Comparison of ENCODE assay signal across 8 mouse cellular contexts in the genomic region with DNA sequence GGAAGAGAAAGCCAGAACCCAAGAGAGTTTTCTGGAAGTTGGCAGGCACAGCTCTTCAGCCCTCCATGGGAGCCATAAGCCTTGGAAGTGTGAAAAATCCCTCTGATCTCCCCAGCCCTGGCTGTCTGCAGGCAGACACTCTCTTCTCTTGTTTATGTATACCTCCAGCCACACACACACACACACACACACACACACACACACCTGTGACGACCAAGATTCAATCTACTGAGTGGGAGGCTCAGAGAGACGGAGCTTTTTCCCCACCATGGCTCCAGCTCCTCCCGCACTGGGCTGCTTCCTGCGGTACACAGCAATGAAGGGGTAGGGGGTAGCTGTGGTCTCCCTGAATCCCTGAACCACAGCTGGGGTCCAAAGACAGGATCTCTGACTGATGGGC. TPM values are rescaled to one million over a fixed set of nuclear protein-coding genes. Genes with fewer than 3 reads are reported as not detected.
DNase-seq lines count a peak whose midpoint lies in the region; ATAC-seq and TF ChIP-seq lines count a peak whose summit lies in the region.

No protein-coding gene starts in this region.

- peak overlapping the region; percentile 76 for H3K4me3 ChIP-seq in lung, embryonic 14.5 days (ENCODE audit: low read depth, low read length)
- peak overlapping the region; percentile 74; the same call in 1 of the 2 replicates for H3K4me3 ChIP-seq in hindbrain, embryonic 10.5 days
- H3K4me3 ChIP-seq in liver, embryonic 14.5 days (ENCODE audit: insufficient read depth in 1 of 2, low read depth in 2 of 2, low read length in 2 of 2), result no peak overlapping the region; a peak in 1 of 4 replicates
- H3K4me3 ChIP-seq in thymus, adult 2 months (ENCODE audit: control insufficient read depth, insufficient read depth, low read length), result no peak overlapping the region

- peak overlapping the region; percentile 91 for H3K4me2 ChIP-seq in lung, embryonic 14.5 days
- peak overlapping the region; percentile 81 for H3K4me2 ChIP-seq in liver, embryonic 14.5 days (ENCODE audit: low read depth)

- TF ChIP-seq EP300 in liver, embryonic 14.5 days (IDR thresholded peaks at IDR 0.05; ENCODE audit: low read depth), result no peak

- H3K27ac ChIP-seq in lung, embryonic 14.5 days (ENCODE audit: low read depth), result no peak overlapping the region
- H3K27ac ChIP-seq in hindbrain, embryonic 10.5 days, result peak overlapping the region; percentile 84
- H3K27ac ChIP-seq in liver, embryonic 14.5 days, result no peak overlapping the region
- no peak overlapping the region for H3K27ac ChIP-seq in thymus, adult 2 months (ENCODE audit: control insufficient read depth, insufficient read depth, low read length)

- ATAC-seq in lung, embryonic 14.5 days (ENCODE audit: insufficient read depth), result no peak
- ATAC-seq in liver, embryonic 14.5 days (ENCODE audit: insufficient read depth), result no peak

- H3K27me3 ChIP-seq in lung, embryonic 14.5 days (ENCODE audit: insufficient read depth, low read length), result no peaks in the 10 kb centered on the region
- peaks cover 59% of the 10 kb centered on the region for H3K27me3 ChIP-seq in hindbrain, embryonic 10.5 days (ENCODE audit: insufficient read depth, poor library complexity, severe bottlenecking)
- peaks cover 6% of the 10 kb centered on the region; the same call in 1 of the 2 replicates for H3K27me3 ChIP-seq in liver, embryonic 14.5 days (ENCODE audit: control insufficient read depth, insufficient read depth, low read length)
- H3K27me3 ChIP-seq in thymus, adult 2 months (ENCODE audit: control insufficient read depth, insufficient read depth, low read length), result no peaks in the 10 kb centered on the region

- H3K36me3 ChIP-seq in lung, embryonic 14.5 days (ENCODE audit: insufficient read depth), result no peaks in the 10 kb centered on the region; the same call in 1 of the 2 replicates
- H3K36me3 ChIP-seq in hindbrain, embryonic 10.5 days, result no peaks in the 10 kb centered on the region
- no peaks in the 10 kb centered on the region for H3K36me3 ChIP-seq in liver, embryonic 14.5 days (replicated peaks; ENCODE audit: control insufficient read depth, insufficient read depth, low read depth)
- H3K36me3 ChIP-seq in thymus, adult 2 months (ENCODE audit: control insufficient read depth, insufficient read depth, low read length), result no peaks in the 10 kb centered on the region

- no peak for TF ChIP-seq CTCF in lung, embryonic 14.5 days (IDR thresholded peaks at IDR 0.05; ENCODE audit: low read depth)
- no peak for TF ChIP-seq CTCF in liver, embryonic 14.5 days (IDR thresholded peaks at IDR 0.05; ENCODE audit: low read depth)
- no peak for TF ChIP-seq CTCF in thymus, adult 2 months (IDR thresholded peaks at IDR 0.05; ENCODE audit: borderline replicate concordance, control insufficient read depth, extremely low read depth, insufficient read depth, low read length, poor library complexity)

- TF ChIP-seq POLR2A in thymus, adult 2 months (IDR thresholded peaks at IDR 0.05; ENCODE audit: control insufficient read depth, extremely low read depth, insufficient read depth, low read length, poor library complexity), result no peak

- no peak for DNase-seq in lung, embryonic 14.5 days
- no peak for DNase-seq in lung, postnatal 36 days
- DNase-seq in hindbrain, embryonic 10.5 days (ENCODE audit: low spot score), result no peak
- DNase-seq in liver, embryonic 14.5 days (ENCODE audit: low read depth in 3 of 3, low spot score in 3 of 3), result no peak
- peak; percentile 30 for DNase-seq in thymus, adult 2 months
- DNase-seq in spleen, adult 18-20 months, result no peak
- no peak for DNase-seq in embryo, embryonic 9.5 days (ENCODE audit: extremely low spot score)
- no peak for DNase-seq in cerebellum, adult 9-11 months

- H3K9me3 ChIP-seq in lung, embryonic 14.5 days (ENCODE audit: low read depth, low read length), result no peaks in the 10 kb centered on the region
- no peaks in the 10 kb centered on the region for H3K9me3 ChIP-seq in hindbrain, embryonic 10.5 days
- no peaks in the 10 kb centered on the region for H3K9me3 ChIP-seq in liver, embryonic 14.5 days (ENCODE audit: control insufficient read depth, low read length)

- WGBS in lung, embryonic 14.5 days, result 28% methylated on average over 4 of the region's 4 CpGs
- WGBS in hindbrain, embryonic 10.5 days, result 41% methylated on average over 4 of the region's 4 CpGs
- WGBS in liver, embryonic 14.5 days (ENCODE audit: insufficient replicate concordance), result 62% methylated on average over 4 of the region's 4 CpGs
- 27% methylated on average over 4 of the region's 4 CpGs for WGBS in thymus, adult 2 months

- peak overlapping the region; percentile 76 for H3K9ac ChIP-seq in lung, embryonic 14.5 days
- no peak overlapping the region for H3K9ac ChIP-seq in liver, embryonic 14.5 days (replicated peaks)

- H3K4me1 ChIP-seq in lung, embryonic 14.5 days (ENCODE audit: insufficient read depth), result peaks cover 22% of the 10 kb centered on the region
- peaks cover 61% of the 10 kb centered on the region for H3K4me1 ChIP-seq in hindbrain, embryonic 10.5 days (replicated peaks)
- peaks cover 0 to 8% of the 10 kb centered on the region in 2 experiments; a peak in 2 of 4 replicates for H3K4me1 ChIP-seq in liver, embryonic 14.5 days (replicated peaks; ENCODE audit: control insufficient read depth in 2 of 2, insufficient read depth in 2 of 2, low read length in 1 of 2)
- H3K4me1 ChIP-seq in thymus, adult 2 months (replicated peaks; ENCODE audit: control insufficient read depth, insufficient read depth, low read length), result peaks cover 32% of the 10 kb centered on the region

RNA-seq across cellular contexts. Expression of gene Zcchc24, which starts 2.4 kb away (rescaled TPM):
- 29.6 and 29.8 TPM in 2 replicates for polyA plus RNA-seq in lung, embryonic 14.5 days (2014; fragmentation: Nextera tagmentation; extraction: Ambion mirVana)
- polyA plus RNA-seq in hindbrain, embryonic 10.5 days (2016; fragmentation: Nextera tagmentation; extraction: Ambion mirVana), result 8.5 and 10.5 TPM in 2 replicates
- polyA plus RNA-seq in liver, embryonic 14.5 days (2012; rRNA removed), result 5.1 and 5.7 TPM in 2 replicates
- polyA plus RNA-seq in liver, embryonic 14.5 days (2014; fragmentation: Nextera tagmentation; extraction: Ambion mirVana), result 5.7 and 6.6 TPM in 2 replicates
- 26.2 and 28.9 TPM in 2 replicates for polyA plus RNA-seq in thymus, adult 2 months (2012; rRNA removed)

Comparison
In these comparisons a context has a peak if more than half of its experiments do, and no peak if none do; other contexts are left out.
1. H3K4me3 ChIP-seq: peak in lung, embryonic 14.5 days (single experiment) and hindbrain, embryonic 10.5 days (single experiment); none in liver, embryonic 14.5 days (0 of 2) and thymus, adult 2 months (single experiment).